In genomic region chr3:67930424-67931133, GRCm38 (mm10) we compare ENCODE assay signal across 35 mouse cellular contexts. TPM values are rescaled to one million over a fixed set of nuclear protein-coding genes. Genes with fewer than 3 reads are reported as not detected.
"Had no signal": no experiment of that assay in that cellular context is flagged by ENCODE, and none has a peak within 500 bp of the region (broad histone marks: within the 10 kb centered on the region; RNA-seq: fewer than 3 reads in every experiment).

No protein-coding gene starts in this region.

- H3K4me2 ChIP-seq: heart, embryonic 12.5 days; hindbrain, embryonic 13.5 days; intestine, embryonic 15.5 days; limb, embryonic 12.5 days; liver, embryonic 11.5 days; liver, embryonic 13.5 days; liver, embryonic 15.5 days had no signal

- H3K4me3 ChIP-seq: gastrocnemius, adult 2 months; heart, embryonic 10.5 days; heart, embryonic 12.5 days; hindbrain, embryonic 13.5 days; intestine, embryonic 15.5 days; layer of hippocampus, adult 2 months; left cerebral cortex, adult 2 months; limb, embryonic 10.5 days; limb, embryonic 12.5 days; liver, embryonic 13.5 days; liver, embryonic 15.5 days had no signal

- DNase-seq: gastrocnemius, adult 2 months; gastrocnemius, postnatal 10 days; gastrocnemius, postnatal 25 days; heart, adult 18-20 months; heart, postnatal 10 days; heart, postnatal 4 days; kidney, adult 18-20 months; kidney, adult 8-10 months; kidney, postnatal 10 days; kidney, postnatal 25 days; kidney, postnatal 4 days; liver; liver, embryonic 13.5 days; liver, postnatal 0 days had no signal

- H3K4me1 ChIP-seq: heart, embryonic 10.5 days; heart, embryonic 12.5 days; intestine, embryonic 15.5 days; limb, embryonic 10.5 days; limb, embryonic 12.5 days; liver, embryonic 13.5 days; liver, embryonic 15.5 days had no signal

- H3K36me3 ChIP-seq: heart, embryonic 10.5 days; heart, embryonic 12.5 days; hindbrain, embryonic 13.5 days; intestine, embryonic 15.5 days; limb, embryonic 10.5 days; limb, embryonic 12.5 days; liver, embryonic 13.5 days; liver, embryonic 15.5 days had no signal

- H3K27me3 ChIP-seq: heart, embryonic 12.5 days; hindbrain, embryonic 13.5 days; intestine, embryonic 15.5 days; limb, embryonic 12.5 days; liver, embryonic 13.5 days; liver, embryonic 15.5 days had no signal

- H3K9me3 ChIP-seq: heart, embryonic 10.5 days; heart, embryonic 12.5 days; hindbrain, embryonic 13.5 days; intestine, embryonic 15.5 days; limb, embryonic 10.5 days; limb, embryonic 12.5 days; liver, embryonic 13.5 days; liver, embryonic 15.5 days had no signal

- ATAC-seq: inflammation-experienced regulatory T-cells, adult 6 months; intestine, embryonic 15.5 days; intestine, postnatal 0 days; liver, postnatal 0 days had no signal

- H3K27ac ChIP-seq: gastrocnemius, adult 2 months; heart, embryonic 10.5 days; hindbrain, embryonic 13.5 days; intestine, embryonic 15.5 days; layer of hippocampus, adult 2 months; left cerebral cortex, adult 2 months; limb, embryonic 10.5 days; limb, embryonic 12.5 days; liver, embryonic 13.5 days; liver, embryonic 15.5 days had no signal

- H3K9ac ChIP-seq: heart, embryonic 12.5 days; hindbrain, embryonic 13.5 days; intestine, embryonic 15.5 days; limb, embryonic 12.5 days; liver, embryonic 13.5 days; liver, embryonic 15.5 days; liver, postnatal 0 days had no signal

RNA-seq across cellular contexts. Expression of gene Iqschfp, which starts 38.5 kb away (rescaled TPM):
- total RNA-seq: gastrocnemius, adult 2 months; gastrocnemius, postnatal 10 days; gastrocnemius, postnatal 25 days; gastrocnemius, postnatal 4 days; granulocyte monocyte progenitor cell, adult 5-6 weeks; heart, adult 18-20 months; heart, adult 8-10 months; heart, postnatal 10 days; heart, postnatal 4 days had no signal
- polyA plus RNA-seq: heart, embryonic 10.5 days; heart, embryonic 12.5 days; heart, embryonic 14.5 days; heart, embryonic 16.5 days; inflammation-experienced regulatory T-cells, adult 6 months; intestine, embryonic 15.5 days; kidney, embryonic 14.5 days; kidney, embryonic 16.5 days; limb, embryonic 10.5 days; liver, embryonic 11.5 days; liver, embryonic 13.5 days; liver, embryonic 15.5 days; liver, postnatal 0 days had no signal

RNA-seq across cellular contexts. Expression of gene Iqcj, which starts 38.6 kb away (rescaled TPM):
- total RNA-seq: gastrocnemius, adult 2 months; gastrocnemius, postnatal 10 days; gastrocnemius, postnatal 25 days; gastrocnemius, postnatal 4 days; granulocyte monocyte progenitor cell, adult 5-6 weeks; heart, adult 18-20 months; heart, adult 8-10 months; heart, postnatal 10 days; heart, postnatal 25 days; heart, postnatal 4 days had no signal
- polyA plus RNA-seq: heart, embryonic 10.5 days; heart, embryonic 12.5 days; heart, embryonic 14.5 days; heart, embryonic 16.5 days; inflammation-experienced regulatory T-cells, adult 6 months; intestine, embryonic 15.5 days; intestine, postnatal 0 days; kidney, embryonic 14.5 days; kidney, embryonic 16.5 days; limb, embryonic 10.5 days; limb, embryonic 12.5 days; limb, embryonic 14.5 days; liver, embryonic 11.5 days; liver, embryonic 13.5 days; liver, embryonic 15.5 days; liver, postnatal 0 days had no signal
